Mouse (Mus musculus) brain, adult 2 months (tissue): Measurements from ENCODE around the gene 4930550L24Rik.

Source experiments
- DNase-seq: peaks from one replicate; pipeline ENCODE4 v3.0.0; 2011; ENCODE audit warnings: low read depth, low spot score

The 4930550L24Rik gene

GRCm38 (mm10) chrX:58909060-58909459 is at the start of gene 4930550L24Rik:
4930550L24Rik (plus strand) TSS chrX:58909360.
- DNase-seq, result no peak

- no peak for DNase-seq
These were observed 8.4 kb upstream of the 4930550L24Rik start for GRCm38 (mm10) chrX:58900753-58901152.

GRCm38 (mm10) chrX:58967969-58968368 is 58.8 kb downstream of the 4930550L24Rik start:
- DNase-seq, result peak; percentile 37
